Mouse (Mus musculus): ENCODE results near the gene Zfp65. TPM values are rescaled to one million over a fixed set of nuclear protein-coding genes. Genes with fewer than 3 reads are reported as not detected.

The Zfp65 gene
- polyA plus RNA-seq, 1 experiment from 2014 or later: 2.4 TPM

Other genes with a start within 250 kb of the Zfp65 start
- gene Zfp874b, start 244.9 kb downstream of the Zfp65 start, polyA plus RNA-seq (2014; fragmentation: Nextera tagmentation; extraction: Ambion mirVana): 1.6 and 2.8 TPM in 2 replicates
- gene Zfp58, start 228.6 kb downstream of the Zfp65 start, polyA plus RNA-seq (2014; fragmentation: Nextera tagmentation; extraction: Ambion mirVana): 9.3 and 10.7 TPM in 2 replicates
- gene Gm26965, start 203.0 kb downstream of the Zfp65 start, polyA plus RNA-seq (2014; fragmentation: Nextera tagmentation; extraction: Ambion mirVana): not detected in 2 replicates
- gene Zfp87, start 203.0 kb downstream of the Zfp65 start, polyA plus RNA-seq (2014; fragmentation: Nextera tagmentation; extraction: Ambion mirVana): 17.4 and 19.6 TPM in 2 replicates
- gene Zfp748, start 175.3 kb downstream of the Zfp65 start, polyA plus RNA-seq (2014; fragmentation: Nextera tagmentation; extraction: Ambion mirVana): 8.8 and 12.5 TPM in 2 replicates
- 3.0 and 3.1 TPM in 2 replicates for gene Zfp729b, start 119.5 kb downstream of the Zfp65 start, polyA plus RNA-seq (2014; fragmentation: Nextera tagmentation; extraction: Ambion mirVana)
- gene Gm49345, start 91.4 kb downstream of the Zfp65 start, polyA plus RNA-seq (2014; fragmentation: Nextera tagmentation; extraction: Ambion mirVana): 0.66 TPM in 1 of 2 replicates, not detected in the other
- 1.5 and 2.1 TPM in 2 replicates for gene Zfp729a, start 91.4 kb downstream of the Zfp65 start, polyA plus RNA-seq (2014; fragmentation: Nextera tagmentation; extraction: Ambion mirVana)
- 6.8 and 9.6 TPM in 2 replicates for gene Zfp738, start 42.1 kb downstream of the Zfp65 start, polyA plus RNA-seq (2014; fragmentation: Nextera tagmentation; extraction: Ambion mirVana)
- 3.6 and 4.7 TPM in 2 replicates for gene Zfp85, start 26.1 kb upstream of the Zfp65 start, polyA plus RNA-seq (2014; fragmentation: Nextera tagmentation; extraction: Ambion mirVana)
- 2.8 TPM in 2 replicates for gene Zfp493, start 50.5 kb upstream of the Zfp65 start, polyA plus RNA-seq (2014; fragmentation: Nextera tagmentation; extraction: Ambion mirVana)
- gene Zfp273, start 84.6 kb upstream of the Zfp65 start, polyA plus RNA-seq (2014; fragmentation: Nextera tagmentation; extraction: Ambion mirVana): 4.1 and 5.5 TPM in 2 replicates
- gene Gm10037, start 101.9 kb upstream of the Zfp65 start, polyA plus RNA-seq (2014; fragmentation: Nextera tagmentation; extraction: Ambion mirVana): 1.4 and 1.7 TPM in 2 replicates
- not detected in 2 replicates for gene BC048507, start 134.2 kb upstream of the Zfp65 start, polyA plus RNA-seq (2014; fragmentation: Nextera tagmentation; extraction: Ambion mirVana)